Mouse (Mus musculus): ENCODE data around the gene Umodl1. TPM values are rescaled to one million over a fixed set of nuclear protein-coding genes. Genes with fewer than 3 reads are reported as not detected.

Umodl1 gene
- 0.11 and 0.63 TPM in 2 replicates for total RNA-seq (2021)
- long read RNA-seq, experiment 1: 0 reads
- long read RNA-seq, experiment 2, partial matches to known transcripts: 1 of 1 reads
- long read RNA-seq, experiment 2, other reads (novel, unspliced or antisense): 0 of 1 reads

DNA sequence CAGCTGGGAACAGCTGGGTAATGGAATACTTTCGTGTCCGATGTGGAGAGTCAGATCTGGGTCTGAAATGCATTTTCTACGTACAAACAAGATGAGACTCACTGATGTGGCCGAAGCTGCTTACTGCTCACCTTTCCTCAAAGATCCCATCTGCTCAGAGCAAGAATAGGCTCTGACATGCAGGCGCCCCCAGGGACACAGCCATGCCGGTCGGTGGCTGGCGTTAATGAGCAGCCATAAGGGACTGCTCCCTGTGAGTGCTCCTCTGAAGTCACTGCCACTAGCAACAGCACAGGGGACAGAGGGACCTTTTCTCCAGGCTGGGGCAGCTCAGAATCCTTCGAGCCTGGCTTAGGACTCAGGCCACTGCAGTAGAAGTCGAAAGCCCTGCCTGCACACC, at the start of gene Umodl1:
Gene Umodl1 (plus strand): TSS at position 301 of the 400 bp plus-strand sequence.
- DNase-seq: no peak

DNA sequence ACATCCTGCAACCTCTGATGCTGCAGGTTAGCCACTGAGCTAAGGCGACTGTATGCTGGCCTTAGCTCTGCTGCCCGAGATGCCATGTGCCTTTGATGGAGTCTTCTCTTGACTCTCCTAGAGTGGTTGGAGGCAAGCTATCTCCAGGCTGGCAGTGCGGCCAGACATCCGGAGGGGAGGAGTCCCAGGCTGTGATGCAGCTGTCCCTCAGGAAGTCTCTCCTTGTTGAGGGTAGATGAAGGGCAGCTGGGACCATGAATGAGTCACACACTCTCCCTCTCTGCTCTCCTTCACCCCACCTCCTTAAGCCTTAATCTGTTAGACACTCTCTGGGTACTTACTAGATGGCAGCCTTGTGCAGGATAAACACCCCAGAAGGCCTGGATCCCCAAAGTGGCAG, 46.9 kb upstream of the Umodl1 start:
- DNase-seq: no peak

DNA sequence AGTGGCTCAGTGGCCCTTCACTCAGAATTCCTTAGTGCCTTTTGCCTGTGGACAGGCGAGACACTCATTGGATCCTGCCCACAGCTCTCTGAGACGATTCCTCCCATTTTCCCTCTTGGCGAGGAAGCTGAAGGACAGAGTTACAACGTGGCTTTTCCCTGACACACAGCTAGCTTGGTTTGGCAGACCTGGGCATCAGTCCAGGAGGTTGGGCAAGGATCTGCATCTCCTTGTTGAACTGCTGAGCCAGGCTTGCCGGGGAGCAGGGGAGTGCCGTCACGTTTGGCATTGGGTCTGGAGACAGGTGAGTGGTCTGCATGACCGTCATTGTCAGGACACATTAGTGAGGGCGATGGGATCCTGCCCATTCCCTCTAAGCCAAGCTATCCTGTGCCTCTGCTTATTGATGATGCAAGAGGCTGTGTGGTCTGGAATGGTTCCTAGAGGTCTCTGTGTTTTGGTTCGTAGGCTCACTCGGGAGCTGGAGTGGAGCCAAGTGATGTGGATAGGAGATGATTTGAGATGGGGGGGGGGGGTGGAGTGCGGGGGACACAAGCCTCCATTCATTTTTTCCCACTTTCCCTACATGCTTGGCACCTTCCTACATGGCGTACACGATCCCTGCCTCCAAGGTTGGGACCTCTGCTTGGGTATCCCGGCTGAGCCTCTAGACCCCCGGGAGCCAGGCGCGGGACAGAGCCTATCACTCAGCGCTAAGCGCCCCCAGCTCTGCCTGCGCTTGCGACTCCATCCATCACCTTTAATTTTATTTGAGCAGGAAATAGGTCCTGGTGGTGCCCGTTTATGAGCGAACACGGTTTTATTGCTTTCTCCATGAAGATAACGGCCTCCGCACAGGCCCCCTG, 43.3 kb upstream of the Umodl1 start:
- DNase-seq: peak; percentile 82

DNA sequence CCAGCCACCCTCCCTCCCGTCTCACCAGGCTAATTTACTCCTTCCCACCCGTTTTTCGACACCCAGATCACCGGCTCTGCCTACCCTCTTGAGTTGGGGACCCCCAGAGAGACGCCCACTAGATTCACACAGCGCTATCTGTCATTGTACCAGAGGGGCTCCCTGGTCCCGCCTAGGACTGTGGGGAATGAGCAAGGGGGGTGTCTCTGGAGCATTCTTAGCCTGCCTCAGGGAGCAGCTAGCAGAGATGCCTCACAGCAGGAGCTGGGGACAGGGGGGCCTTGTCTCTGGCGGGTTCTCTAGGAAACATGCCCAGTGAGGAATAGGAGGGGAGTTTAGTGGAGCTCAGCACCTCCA, 42.7 kb upstream of the Umodl1 start:
- no peak for DNase-seq

DNA sequence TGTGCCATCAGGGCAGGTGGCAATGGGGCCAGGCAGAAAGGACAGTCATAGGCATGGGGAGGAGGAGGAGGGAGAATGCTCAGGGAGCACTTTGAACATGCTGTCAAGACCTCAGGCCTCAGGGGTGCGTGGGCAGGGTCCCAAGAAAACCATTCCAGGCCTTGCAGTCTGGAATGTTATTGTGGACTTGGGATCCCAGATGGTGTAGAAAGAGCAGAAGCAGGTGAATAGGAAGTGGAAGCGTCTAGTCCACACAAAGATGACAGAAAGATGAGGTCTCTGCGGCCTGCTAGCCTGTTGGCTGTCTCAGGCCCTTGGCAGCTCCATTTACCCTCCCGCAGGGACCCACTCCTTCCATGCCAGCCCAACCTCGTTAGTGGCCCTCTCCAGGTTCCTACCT, 41.9 kb upstream of the Umodl1 start:
- no peak for DNase-seq

DNA sequence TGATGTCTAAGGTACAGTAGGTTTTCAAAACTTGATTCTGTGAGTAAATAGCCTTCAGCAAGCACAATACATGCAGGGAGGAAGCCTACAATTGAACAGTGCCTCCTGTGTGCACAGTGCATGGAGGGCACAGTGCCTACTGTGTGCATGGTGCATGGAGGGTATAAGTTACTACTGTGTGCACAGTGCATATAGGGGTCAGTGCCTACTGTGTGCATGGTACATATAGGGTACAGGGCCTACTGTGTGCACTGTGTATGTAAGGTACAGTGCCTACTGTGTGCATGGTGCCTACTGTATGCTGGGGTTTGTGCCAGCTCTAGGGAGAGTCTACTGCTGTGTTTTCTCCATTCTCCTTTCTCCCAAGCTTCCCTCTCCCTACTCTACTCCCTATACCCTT, 40.2 kb upstream of the Umodl1 start:
- no peak for DNase-seq

DNA sequence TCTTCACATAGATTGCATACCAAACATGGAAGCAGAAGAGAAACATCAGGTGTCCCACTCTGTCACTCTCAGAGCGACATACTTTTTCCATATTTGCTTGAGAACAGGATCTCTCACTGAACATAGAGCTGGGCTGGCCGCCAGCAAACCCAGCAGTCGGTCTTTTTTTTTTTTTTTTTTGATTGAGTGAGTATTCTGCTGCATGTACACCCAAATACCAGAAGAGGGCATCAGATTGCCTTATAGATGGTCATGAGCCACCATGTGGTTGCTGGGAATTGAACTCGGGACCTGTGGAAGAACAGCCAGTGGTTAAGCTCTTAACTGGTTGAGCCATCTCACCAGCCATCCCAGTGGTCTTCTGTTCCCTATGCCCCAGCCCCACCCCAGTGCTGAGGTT, 30.9 kb upstream of the Umodl1 start:
- no peak for DNase-seq

DNA sequence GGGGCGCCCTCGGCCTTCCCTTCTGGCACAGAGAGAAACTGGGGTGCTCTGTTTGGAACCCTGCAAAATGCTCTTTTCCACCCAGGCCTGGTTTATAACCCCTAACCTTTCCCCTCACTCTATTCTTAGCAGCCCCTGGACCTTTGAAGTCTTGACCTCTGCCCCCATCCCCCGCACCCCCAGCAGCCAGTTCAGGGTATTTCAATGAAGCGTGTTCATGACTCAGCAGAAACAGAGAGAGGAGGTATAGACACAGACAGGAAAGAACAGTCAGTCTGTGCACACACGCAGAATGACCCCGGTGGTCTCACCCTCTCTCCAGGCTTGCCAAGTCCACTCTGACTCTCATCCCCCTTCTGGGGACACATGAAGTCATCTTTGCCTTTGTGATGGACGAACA, 23.6 kb upstream of the Umodl1 start:
- no peak for DNase-seq

DNA sequence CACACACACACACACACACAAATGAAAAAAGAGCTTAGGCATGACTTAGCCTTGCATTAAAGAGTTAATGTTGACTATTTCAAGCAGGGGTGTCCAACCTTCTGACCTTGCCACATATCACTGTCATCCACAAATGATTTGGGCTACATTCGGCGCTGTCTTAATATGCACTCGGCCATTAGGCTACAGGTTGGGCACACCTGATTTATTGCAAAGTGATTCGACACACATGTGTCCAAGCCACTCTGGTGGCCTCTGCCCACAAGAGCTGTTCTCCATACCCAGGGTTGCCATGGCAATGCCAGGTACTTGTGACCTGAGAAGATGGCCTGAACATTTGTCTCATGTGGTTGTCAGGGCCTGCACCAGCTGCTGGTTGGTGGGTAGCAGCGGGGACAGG, 21.6 kb upstream of the Umodl1 start:
- DNase-seq: no peak

DNA sequence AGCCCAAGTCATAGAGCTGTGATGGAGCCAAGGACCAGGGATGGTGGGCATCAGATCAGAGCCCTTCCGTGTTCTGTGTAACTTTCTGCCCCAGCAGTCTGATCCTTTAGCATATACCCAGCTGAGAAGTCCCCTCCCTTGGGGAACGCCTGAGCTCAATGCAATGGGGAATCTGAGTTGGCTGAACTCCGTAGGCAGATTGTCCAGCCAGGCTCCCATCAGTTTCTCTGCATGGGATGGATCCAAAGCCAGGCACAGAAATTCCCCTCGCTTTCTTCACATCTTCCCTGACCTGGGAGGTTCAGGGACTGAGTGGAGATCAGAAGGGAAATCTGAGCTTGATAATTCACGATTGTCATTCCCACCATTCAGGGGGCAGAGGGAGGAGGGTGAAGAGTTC, 19.1 kb upstream of the Umodl1 start:
- DNase-seq: no peak

DNA sequence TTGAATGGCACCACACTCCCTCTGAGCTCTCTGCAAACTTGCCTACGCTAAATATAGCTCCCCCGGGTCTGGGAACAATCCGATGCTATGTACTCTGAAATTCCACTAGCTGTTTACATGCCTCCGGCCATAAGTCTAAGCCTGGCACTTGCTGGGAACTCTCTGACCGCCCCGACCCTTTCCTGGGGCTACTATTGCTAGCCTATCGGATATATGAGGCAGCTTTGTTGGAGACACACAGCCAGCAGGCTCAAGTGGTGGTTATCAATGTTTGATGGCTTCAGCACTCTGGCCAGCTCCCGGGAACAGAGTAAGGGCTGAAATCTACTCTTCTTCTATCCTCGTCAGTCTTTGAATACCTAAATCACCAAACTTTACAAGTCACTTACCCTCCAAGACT, 15.9 kb upstream of the Umodl1 start:
- DNase-seq: peak; percentile 43

DNA sequence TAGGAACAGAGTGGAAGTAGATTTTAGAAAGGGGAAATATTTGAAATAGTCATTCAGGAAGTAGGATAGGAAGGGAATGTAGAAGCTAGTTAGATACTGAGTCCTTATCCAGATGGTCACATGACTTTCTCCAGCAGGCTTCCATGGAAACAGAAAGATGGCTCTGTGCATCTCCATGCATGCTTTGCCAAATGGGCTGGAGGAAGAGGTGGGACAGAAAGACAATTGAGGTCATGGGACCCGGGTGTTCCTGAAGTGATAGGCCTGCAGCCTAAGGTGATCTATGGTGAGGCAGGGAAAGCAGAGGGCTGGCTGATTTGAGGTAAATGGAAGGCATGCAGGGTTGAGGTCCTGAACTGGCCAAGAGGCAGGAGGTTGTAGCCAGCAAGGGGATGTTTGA, 6.1 kb upstream of the Umodl1 start:
- DNase-seq: no peak

DNA sequence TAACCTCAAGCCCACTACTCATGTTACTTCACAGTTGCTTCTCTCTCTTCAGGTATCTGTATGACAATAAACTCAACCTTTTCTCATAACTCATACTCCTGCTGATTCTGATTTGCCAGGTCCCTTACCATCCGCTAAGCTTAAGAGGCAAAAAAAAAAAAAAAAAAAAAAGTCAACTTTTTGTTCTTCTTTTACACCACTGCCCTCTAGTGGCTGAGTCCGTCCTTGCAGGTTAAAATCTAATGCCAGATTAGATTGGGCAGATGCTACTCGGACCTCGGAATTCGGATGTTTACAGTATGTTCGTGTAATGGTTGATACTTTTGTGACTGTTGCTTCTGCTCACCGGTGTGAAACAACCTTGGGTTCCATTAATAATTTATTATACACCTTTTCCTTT, 3.7 kb upstream of the Umodl1 start:
- DNase-seq: peak; percentile 78

DNA sequence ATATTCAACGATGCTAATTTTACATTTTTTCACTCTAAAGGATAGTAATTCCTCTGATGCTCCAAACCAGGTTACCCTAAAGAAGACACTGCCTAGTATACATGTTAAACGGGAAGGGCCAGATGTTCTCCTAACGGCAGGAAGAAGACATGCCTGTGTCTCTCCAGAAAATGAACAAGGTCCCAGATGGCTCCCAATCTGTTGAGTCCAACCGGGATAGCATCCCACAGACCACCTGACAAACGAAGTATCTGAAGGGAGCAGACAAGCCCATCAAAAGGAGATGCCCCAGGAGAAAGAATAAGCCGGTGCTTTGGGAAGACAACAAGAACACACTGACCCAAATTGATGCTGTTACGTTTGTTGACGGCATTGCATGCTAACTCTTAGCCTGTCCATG, 2.8 kb upstream of the Umodl1 start:
- no peak for DNase-seq

DNA sequence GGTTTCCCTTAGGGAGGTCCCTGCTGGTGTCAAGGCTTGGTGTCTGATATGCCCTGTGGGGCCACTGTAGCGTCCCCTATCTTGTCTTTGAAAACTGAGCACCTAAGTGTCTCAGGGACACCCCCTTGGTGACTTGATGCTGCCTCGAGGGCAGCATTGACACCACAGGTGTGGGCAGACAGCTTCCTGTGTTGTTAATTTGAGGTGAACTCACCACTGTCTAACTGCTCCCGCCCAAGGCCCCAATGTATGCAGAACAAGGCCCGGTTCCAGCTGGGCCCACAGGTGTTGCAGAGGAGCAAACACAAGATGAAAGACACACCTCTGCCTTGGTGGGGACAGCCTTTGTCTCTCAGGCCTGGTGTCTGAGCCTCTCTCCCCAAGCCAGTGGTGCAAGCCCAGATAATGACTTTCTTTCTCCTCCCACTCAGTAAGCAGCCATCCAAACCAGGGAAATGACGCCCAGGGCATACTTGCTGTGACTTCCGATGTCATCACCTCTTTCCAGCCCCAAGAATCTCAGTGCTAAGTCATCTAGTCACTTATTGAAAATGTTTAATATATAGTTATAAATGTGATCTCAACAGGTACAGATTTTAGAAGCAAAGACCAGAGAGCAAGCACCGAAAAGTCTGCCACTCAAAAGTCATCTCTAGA, 7.6 kb downstream of the Umodl1 start:
- DNase-seq: no peak

DNA sequence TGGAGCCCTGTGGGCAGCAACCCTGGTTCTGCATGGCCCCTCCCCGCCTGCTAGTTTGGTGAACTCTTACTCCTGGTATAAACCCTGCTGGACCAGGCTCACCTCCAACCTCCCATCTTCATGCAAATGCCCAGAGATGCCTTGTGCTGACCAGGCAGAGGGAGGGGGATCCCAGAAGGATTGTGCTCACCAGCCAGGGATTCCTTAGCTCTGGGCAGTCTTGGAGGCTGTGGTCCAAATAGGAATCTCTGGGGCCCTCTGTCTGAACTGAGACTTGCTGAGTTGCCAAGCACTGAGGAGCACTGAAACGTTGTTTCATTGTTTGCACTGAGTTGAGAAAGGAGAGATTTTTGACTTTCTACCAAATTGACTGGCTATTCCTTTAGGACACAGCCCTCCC, 8.4 kb downstream of the Umodl1 start:
- DNase-seq: no peak

DNA sequence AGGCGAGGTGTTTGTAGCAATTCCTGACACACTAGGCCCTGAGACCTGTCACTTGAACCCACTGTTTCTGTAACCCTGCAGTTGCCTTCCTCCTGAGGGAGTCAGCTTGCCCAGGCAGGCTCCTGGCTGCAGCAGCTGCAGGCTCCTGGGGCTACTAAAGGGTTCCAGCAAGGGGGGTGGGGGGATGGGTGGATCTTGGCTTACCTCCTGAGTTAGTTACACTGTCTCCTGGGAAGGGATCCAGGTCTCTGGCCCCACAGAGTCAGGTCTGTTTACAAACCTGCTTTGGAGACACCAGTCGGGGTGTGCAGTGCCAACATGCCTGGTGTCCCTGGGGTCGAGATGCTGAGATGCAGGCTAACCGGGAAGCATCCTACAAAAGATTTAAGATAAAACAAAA, 15.5 kb downstream of the Umodl1 start:
- no peak for DNase-seq

DNA sequence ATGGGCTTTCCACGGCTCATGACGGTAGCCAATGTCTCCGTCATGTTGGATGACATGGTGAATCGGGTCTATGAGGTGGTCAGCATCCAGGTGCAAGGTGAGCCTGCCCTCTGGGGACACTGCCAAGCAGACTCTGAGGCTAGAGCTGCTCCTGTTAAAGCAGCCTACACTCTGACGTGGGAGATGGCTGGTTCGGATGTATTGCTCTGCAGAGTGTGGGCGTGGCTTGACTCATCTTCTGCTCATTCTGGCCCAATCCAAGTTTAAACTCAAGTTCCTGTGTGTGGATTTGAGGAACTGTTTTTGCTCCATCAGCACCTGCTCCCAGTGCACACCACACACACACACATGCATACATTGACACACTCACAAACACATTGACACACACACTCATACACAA, 17.4 kb downstream of the Umodl1 start:
- no peak for DNase-seq

DNA sequence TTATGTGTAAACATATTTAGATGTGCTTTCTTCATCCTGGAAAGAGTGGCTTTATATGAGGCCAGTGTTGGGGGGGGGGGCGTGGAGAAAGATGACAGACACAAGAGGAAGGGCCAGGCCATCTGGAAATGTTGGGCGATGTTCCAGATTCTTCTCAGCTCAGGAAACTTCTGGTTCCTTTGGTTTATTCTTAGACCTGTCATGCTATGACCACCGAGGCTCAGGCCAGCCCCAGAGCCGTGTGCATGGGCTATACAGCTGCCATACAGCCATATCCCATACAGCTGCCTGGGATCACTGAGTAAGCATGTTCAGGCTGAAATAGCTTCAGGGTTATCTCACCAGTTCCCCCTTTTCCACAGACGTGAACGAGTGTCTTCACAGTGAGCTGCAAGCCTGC, 18.9 kb downstream of the Umodl1 start:
- DNase-seq: peak; percentile 9

DNA sequence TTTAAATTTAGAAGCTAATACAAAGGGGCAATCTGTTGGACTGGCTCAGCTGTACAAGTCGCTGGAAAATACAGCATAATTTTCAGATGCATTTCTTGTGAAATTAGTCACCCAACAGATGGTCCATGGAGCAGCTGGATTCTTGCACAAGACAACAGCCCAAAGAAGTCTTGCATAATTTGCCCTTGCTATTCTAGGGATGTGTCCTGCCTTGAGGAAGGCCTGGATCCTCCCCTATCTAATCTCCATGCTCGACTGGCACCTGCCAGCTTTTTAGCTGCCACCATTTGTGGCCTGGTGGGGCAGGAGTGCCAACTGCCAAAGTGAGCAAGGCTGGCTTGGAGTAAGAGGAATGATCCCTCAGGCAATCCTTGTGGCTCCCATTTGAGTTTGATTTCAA, 22.9 kb downstream of the Umodl1 start:
- no peak for DNase-seq

DNA sequence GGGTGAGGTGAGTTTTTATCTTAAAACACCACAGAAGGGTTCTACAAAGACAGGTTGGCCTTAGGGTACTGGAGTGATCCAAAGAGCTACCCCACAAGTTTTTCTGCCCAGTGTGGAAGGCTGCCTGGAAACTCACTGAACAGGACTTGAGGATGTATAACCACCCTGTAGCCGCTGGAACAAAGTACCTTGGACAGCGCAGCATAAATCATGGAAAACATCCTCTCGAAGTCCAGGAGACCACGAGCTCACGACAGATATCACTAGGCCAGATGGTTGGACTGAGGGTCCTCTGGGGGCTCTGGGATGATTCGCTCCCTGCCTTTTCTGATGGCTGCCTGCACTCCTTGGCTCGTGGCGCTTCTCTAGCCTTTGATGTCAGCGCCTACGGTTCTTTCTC, 24.1 kb downstream of the Umodl1 start:
- no peak for DNase-seq

DNA sequence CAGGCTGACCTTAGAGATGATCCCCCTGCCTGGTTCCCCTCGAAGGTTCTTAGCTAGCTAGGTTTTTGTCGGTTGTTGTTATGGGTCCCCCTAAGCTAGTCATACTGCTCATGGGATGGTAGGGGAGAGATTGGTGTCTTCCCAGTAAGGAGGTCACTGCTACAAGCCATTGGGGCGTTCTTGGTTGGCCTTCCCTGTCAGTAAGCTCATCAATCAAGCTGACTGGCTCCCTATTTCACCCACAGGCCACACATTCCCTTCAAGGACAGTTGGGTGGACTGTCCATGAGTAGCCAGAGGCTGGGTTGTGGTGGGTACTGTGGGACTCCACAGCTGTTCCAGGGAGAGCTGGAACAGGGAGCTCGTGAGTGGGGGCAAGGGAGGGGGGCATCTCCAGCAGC, 29.1 kb downstream of the Umodl1 start:
- peak; percentile 22 for DNase-seq

DNA sequence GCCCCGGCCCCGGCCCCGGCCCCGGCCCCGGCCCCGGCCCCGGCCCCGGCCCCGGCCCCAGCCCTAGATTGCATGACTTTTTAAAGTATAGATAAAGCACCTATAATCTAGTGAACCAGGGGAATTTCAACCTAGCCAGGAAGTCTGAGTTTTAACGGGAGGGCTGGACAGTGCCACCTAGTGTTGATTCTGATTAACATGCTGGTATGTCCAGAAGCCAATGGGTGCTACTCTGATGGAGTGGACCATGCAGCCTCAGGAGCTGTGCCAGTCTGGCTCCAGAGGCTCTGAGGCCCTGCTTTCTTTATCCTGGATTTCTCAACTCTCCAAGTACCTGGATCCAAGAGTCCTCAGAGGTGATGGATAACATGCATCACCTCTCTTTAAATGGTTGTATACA, 35.8 kb downstream of the Umodl1 start:
- DNase-seq: peak; percentile 56

DNA sequence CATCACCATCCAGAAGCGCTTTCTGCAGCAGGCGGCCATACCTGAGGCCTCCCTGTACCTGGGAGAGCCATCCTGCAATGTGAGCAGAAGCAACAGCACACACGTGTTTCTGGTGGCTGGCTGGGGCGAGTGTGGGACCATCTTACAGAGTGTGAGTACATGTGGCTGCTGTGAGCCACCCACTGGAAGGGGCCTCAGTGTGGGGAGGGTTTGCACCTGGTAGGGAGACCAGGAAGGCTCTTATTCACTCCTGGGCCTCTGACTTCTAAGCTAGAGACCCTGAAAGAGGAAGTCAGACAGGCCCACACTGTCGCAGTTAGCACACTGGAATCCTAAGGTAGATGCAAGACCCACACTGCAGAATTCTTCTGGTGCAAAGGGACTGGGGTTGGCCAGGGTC, 41.9 kb downstream of the Umodl1 start:
- no peak for DNase-seq
